Mouse (Mus musculus): ENCODE results near the gene Cxcl14.
A peak's percentile ranks its signal among the peaks of the same experiment; 100 is the strongest.

Cxcl14 gene

GRCm38 (mm10) chr13:56295943-56296658, at the start of gene Cxcl14:
Gene Cxcl14 (minus strand): TSS chr13:56296551.
- peak; percentile 39 to 52 for DNase-seq

- no peak for DNase-seq
Measured at GRCm38 (mm10) chr13:56344355-56344754, 48.0 kb upstream of the Cxcl14 start.

GRCm38 (mm10) chr13:56342491-56342890, 46.1 kb upstream of the Cxcl14 start:
- DNase-seq = no peak

GRCm38 (mm10) chr13:56340513-56340912, 44.2 kb upstream of the Cxcl14 start:
- peak; percentile 69 to 82 for DNase-seq

GRCm38 (mm10) chr13:56339816-56340215, 43.5 kb upstream of the Cxcl14 start:
- DNase-seq = no peak

- no peak for DNase-seq
Measured at GRCm38 (mm10) chr13:56336982-56337381, 40.6 kb upstream of the Cxcl14 start.

GRCm38 (mm10) chr13:56334802-56335690, 38.7 kb upstream of the Cxcl14 start:
- no peak for DNase-seq

GRCm38 (mm10) chr13:56334236-56334635, 37.9 kb upstream of the Cxcl14 start:
- DNase-seq = peak in 1 of 2 experiments; percentile 35

GRCm38 (mm10) chr13:56332356-56332755, 36.0 kb upstream of the Cxcl14 start:
- DNase-seq = no peak

- DNase-seq = no peak
Measured at GRCm38 (mm10) chr13:56330603-56331455, 34.5 kb upstream of the Cxcl14 start.

- no peak for DNase-seq
Measured at GRCm38 (mm10) chr13:56329769-56330168, 33.4 kb upstream of the Cxcl14 start.

- no peak for DNase-seq
Measured at GRCm38 (mm10) chr13:56329165-56329564, 32.8 kb upstream of the Cxcl14 start.

- no peak for DNase-seq
Measured at GRCm38 (mm10) chr13:56327779-56328178, 31.4 kb upstream of the Cxcl14 start.

GRCm38 (mm10) chr13:56321635-56322034, 25.3 kb upstream of the Cxcl14 start:
- no peak for DNase-seq

GRCm38 (mm10) chr13:56316930-56317329, 20.6 kb upstream of the Cxcl14 start:
- DNase-seq = no peak

GRCm38 (mm10) chr13:56315201-56315600, 18.9 kb upstream of the Cxcl14 start:
- no peak for DNase-seq

GRCm38 (mm10) chr13:56305058-56305457, 8.7 kb upstream of the Cxcl14 start:
- no peak for DNase-seq

GRCm38 (mm10) chr13:56304453-56304852, 8.1 kb upstream of the Cxcl14 start:
- DNase-seq = no peak

GRCm38 (mm10) chr13:56299336-56299735, 3.0 kb upstream of the Cxcl14 start:
- DNase-seq = no peak

- no peak for DNase-seq
Measured at GRCm38 (mm10) chr13:56296659-56297020, 289 bp upstream of the Cxcl14 start.

GRCm38 (mm10) chr13:56295586-56295942, 787 bp downstream of the Cxcl14 start:
- DNase-seq = no peak

- no peak for DNase-seq
Measured at GRCm38 (mm10) chr13:56294908-56295307, 1.4 kb downstream of the Cxcl14 start.

- DNase-seq = no peak
Measured at GRCm38 (mm10) chr13:56289998-56290397, 6.4 kb downstream of the Cxcl14 start.

All from lung, postnatal 4 days (tissue).